23 mouse cellular contexts compared by ENCODE assay signal in the genomic region with DNA sequence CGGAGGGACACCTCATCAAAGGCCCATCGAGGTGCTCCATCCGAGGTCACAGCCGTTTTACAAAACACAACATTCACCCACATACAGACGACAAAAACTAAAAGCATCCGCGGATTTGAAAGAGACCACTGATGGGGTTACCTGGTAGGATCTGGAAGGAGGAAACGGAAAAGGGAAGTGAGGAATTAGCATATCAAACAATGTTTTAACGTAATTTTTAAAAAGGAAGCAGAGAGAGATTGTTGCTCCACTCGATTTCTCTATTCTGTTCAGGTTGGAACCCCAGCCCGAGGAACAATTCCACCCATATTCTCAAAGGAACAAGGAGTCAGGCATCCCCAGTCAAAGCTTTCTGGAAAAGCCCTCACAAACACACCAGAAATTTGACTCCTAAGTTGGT.
A peak's percentile ranks its signal among the peaks of the same experiment; 100 is the strongest.
DNase-seq lines count a peak whose midpoint lies in the region; ATAC-seq lines count a peak whose summit lies in the region.
"Had no signal": no experiment of that assay in that cellular context is flagged by ENCODE, and none has a peak within 500 bp of the region (broad histone marks: within the 10 kb centered on the region; RNA-seq: fewer than 3 reads in every experiment).

No protein-coding gene starts in this region.

- no peak overlapping the region for H3K4me3 ChIP-seq in limb, embryonic 12.5 days (replicated peaks)
- no peak overlapping the region for H3K4me3 ChIP-seq in limb, embryonic 10.5 days
- H3K4me3 ChIP-seq: embryonic facial prominence, embryonic 10.5 days; embryonic facial prominence, embryonic 12.5 days; forebrain, embryonic 13.5 days; forebrain, embryonic 15.5 days had no signal

- H3K27ac ChIP-seq in limb, embryonic 12.5 days = 0 out of 2 replicates have a peak overlapping the region, but pooled peaks have one; percentile 29
- H3K27ac ChIP-seq in limb, embryonic 10.5 days = no peak overlapping the region
- H3K27ac ChIP-seq: embryonic facial prominence, embryonic 10.5 days; embryonic facial prominence, embryonic 12.5 days; forebrain, embryonic 13.5 days; forebrain, embryonic 15.5 days had no signal

- H3K9ac ChIP-seq in limb, embryonic 12.5 days (replicated peaks) = no peak overlapping the region
- H3K9ac ChIP-seq: embryonic facial prominence, embryonic 12.5 days; forebrain, embryonic 13.5 days; forebrain, embryonic 15.5 days had no signal

- ATAC-seq in limb, embryonic 12.5 days (ENCODE audit: insufficient number of reproducible peaks, insufficient read depth, low FRiP score, low TSS enrichment, low read depth) = no peak
- peak; percentile 65 for ATAC-seq in granulocyte monocyte progenitor cell, adult 5-6 weeks (replicated peaks; ENCODE audit: poor library complexity, severe bottlenecking)
- ATAC-seq in megakaryocyte progenitor cell, adult 5-6 weeks (replicated peaks; ENCODE audit: poor library complexity) = peak; percentile 67
- ATAC-seq: activated CD4-positive, CD25-positive, alpha-beta regulatory T cell, adult 4 months; forebrain, embryonic 13.5 days; forebrain, embryonic 15.5 days; Patski had no signal

- no peak for DNase-seq in limb, embryonic 10.5 days (ENCODE audit: low spot score)
- DNase-seq in splenic B cell, adult 2 months (ENCODE audit: low read depth, low spot score) = peak; percentile 42
- no peak for DNase-seq in heart, postnatal 10 days
- DNase-seq in urinary bladder, postnatal 10 days (ENCODE audit: low spot score) = no peak
- no peak for DNase-seq in right cerebral cortex, postnatal 36 days (ENCODE audit: low spot score in 2 of 2)
- DNase-seq: adrenal gland, adult 8-10 months; adrenal gland, postnatal 14 days; adrenal gland, postnatal 36 days; cerebellum, adult 11-12 months; cerebellum, adult 2 months; cerebellum, adult 9-10 months; cerebellum, postnatal 10 days; cerebellum, postnatal 25 days had no signal

- 76% methylated on average over 11 of the region's 11 CpGs for WGBS in limb, embryonic 12.5 days
- 83% methylated on average over 11 of the region's 11 CpGs for WGBS in limb, embryonic 10.5 days

- intact Hi-C loops in heart, postnatal 10 days (cut with DNase I) = no loop called here

- peaks cover 8% of the 10 kb centered on the region; the same call in 1 of the 2 replicates for H3K4me1 ChIP-seq in limb, embryonic 12.5 days (replicated peaks)
- no peaks in the 10 kb centered on the region; the same call in 1 of the 2 replicates for H3K4me1 ChIP-seq in limb, embryonic 10.5 days
- H3K4me1 ChIP-seq: embryonic facial prominence, embryonic 10.5 days; embryonic facial prominence, embryonic 12.5 days; forebrain, embryonic 13.5 days; forebrain, embryonic 15.5 days had no signal

- H3K36me3 ChIP-seq in limb, embryonic 12.5 days = no peaks in the 10 kb centered on the region
- no peaks in the 10 kb centered on the region for H3K36me3 ChIP-seq in limb, embryonic 10.5 days
- H3K36me3 ChIP-seq in splenic B cell, adult 2 months (ENCODE audit: control insufficient read depth, insufficient read depth, low read length, poor library complexity, severe bottlenecking) = no peaks in the 10 kb centered on the region
- H3K36me3 ChIP-seq: embryonic facial prominence, embryonic 10.5 days; embryonic facial prominence, embryonic 12.5 days; forebrain, embryonic 15.5 days; G1E had no signal

- H3K4me2 ChIP-seq in limb, embryonic 12.5 days = no peak overlapping the region
- H3K4me2 ChIP-seq: embryonic facial prominence, embryonic 12.5 days; forebrain, embryonic 13.5 days; forebrain, embryonic 15.5 days had no signal

- H3K9me3 ChIP-seq in limb, embryonic 12.5 days = no peaks in the 10 kb centered on the region
- no peaks in the 10 kb centered on the region for H3K9me3 ChIP-seq in limb, embryonic 10.5 days (replicated peaks)
- H3K9me3 ChIP-seq: embryonic facial prominence, embryonic 10.5 days; embryonic facial prominence, embryonic 12.5 days; forebrain, embryonic 13.5 days; forebrain, embryonic 15.5 days; G1E had no signal

- no peaks in the 10 kb centered on the region for H3K27me3 ChIP-seq in limb, embryonic 12.5 days
- no peaks in the 10 kb centered on the region for H3K27me3 ChIP-seq in limb, embryonic 10.5 days (ENCODE audit: low read depth, poor library complexity, severe bottlenecking)
- no peaks in the 10 kb centered on the region for H3K27me3 ChIP-seq in splenic B cell, adult 2 months (ENCODE audit: control insufficient read depth, insufficient read depth, low read length, poor library complexity, severe bottlenecking)
- H3K27me3 ChIP-seq: embryonic facial prominence, embryonic 12.5 days; forebrain, embryonic 13.5 days; forebrain, embryonic 15.5 days had no signal
